Mouse (Mus musculus) ES-E14 (cell line): ENCODE measurements around the gene Chmp2a.

Experiments used
- ZC3H11A ChIP-seq: IDR thresholded peaks from 2 replicates; pipeline ENCODE4 v1.6.1; 2012; ENCODE audit warnings: low read depth, mild to moderate bottlenecking, inconsistent platforms, low read length, borderline replicate concordance
- ZNF384 ChIP-seq: IDR thresholded peaks from 2 replicates; pipeline ENCODE4 v1.6.1; 2012; ENCODE audit warnings: low read depth, low read length, inconsistent platforms

DNA sequence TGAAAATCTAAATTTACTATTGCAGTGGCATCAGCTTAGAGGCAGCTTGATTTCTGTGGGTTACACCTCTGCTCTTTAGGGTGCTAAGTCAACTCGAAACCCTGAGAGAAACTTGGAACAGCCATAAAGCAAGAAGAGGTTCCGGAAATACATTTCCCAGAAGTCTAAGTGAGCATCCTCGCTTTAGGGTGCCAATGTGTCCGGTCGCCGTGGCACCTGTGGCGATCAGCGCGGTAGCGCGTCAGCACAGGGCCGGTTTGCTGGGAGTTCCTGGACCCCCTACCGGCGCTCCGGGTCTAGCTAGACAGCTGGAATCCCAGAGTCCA, 19.3 kb upstream of the Chmp2a start:
- TF ChIP-seq ZC3H11A (no peak), ZNF384 (no peak)
